Mouse (Mus musculus) small intestine, adult 2 months (tissue): Measurements from ENCODE around the gene Gm17387. TPM values are rescaled to one million over a fixed set of nuclear protein-coding genes. Genes with fewer than 3 reads are reported as not detected.
"Not testable (repeated sequence)": the region's sequence is repeated elsewhere in the genome, so short reads cannot be mapped to it uniquely, and the experiment has no call there.

Source experiments
- H3K27ac ChIP-seq: fragments of 200-500 bp; 2 replicates; pipeline ENCODE4 v1.5.1; 2012; ENCODE audit warnings: low read depth, low read length, control low read depth, inconsistent platforms; ENCODE audit not compliant: insufficient read depth
- H3K27me3 ChIP-seq: fragments of 200-500 bp; 2 replicates; pipeline ENCODE4 v1.6.1; 2012; ENCODE audit warnings: mild to moderate bottlenecking, moderate library complexity, low read length, inconsistent platforms; ENCODE audit not compliant: control insufficient read depth, insufficient read depth
- H3K36me3 ChIP-seq: fragments of 200-500 bp; 2 replicates; pipeline ENCODE4 v1.6.1; 2012; ENCODE audit warnings: mild to moderate bottlenecking, low read length, control low read depth, inconsistent platforms; ENCODE audit not compliant: control insufficient read depth, insufficient read depth
- H3K4me1 ChIP-seq: fragments of 200-500 bp; 2 replicates; pipeline ENCODE4 v1.6.1; 2012; ENCODE audit warnings: low read length, inconsistent platforms, mixed read lengths; ENCODE audit not compliant: control insufficient read depth, insufficient read depth, insufficient read length
- H3K4me3 ChIP-seq: fragments of 200-500 bp; 2 replicates; pipeline ENCODE4 v1.5.1; 2012; ENCODE audit warnings: low read depth, mild to moderate bottlenecking, control low read depth, inconsistent platforms, low read length, moderate library complexity
- CTCF ChIP-seq: fragments of 200-500 bp; IDR thresholded peaks from 2 replicates; pipeline ENCODE4 v1.5.1; 2012; ENCODE audit warnings: low read depth, mild to moderate bottlenecking, control low read depth, inconsistent platforms, low read length, moderate library complexity, mixed read lengths; ENCODE audit not compliant: insufficient replicate concordance, insufficient read length; ENCODE audit errors: extremely low read depth
- POLR2A ChIP-seq: fragments of 200-500 bp; IDR thresholded peaks from 2 replicates; pipeline ENCODE4 v1.6.1; 2012; ENCODE audit warnings: low read depth, mild to moderate bottlenecking, control low read depth, inconsistent platforms, low read length, moderate library complexity
- WGBS: fragments of 180-500 bp; shearing (Covaris S2); methylation state at CpG from one replicate; pipeline ENCODE4 v1.1.7; 2018; 5-methylcytosine and 5-hydroxymethylcytosine counted together
- polyA plus RNA-seq: library from polyadenylated mRNA; depleted of rRNA; stranded (reverse); fragments of >200 nt; gene quantifications from 2 replicates; pipeline ENCODE4 v1.2.3, GENCODE M21; 2012

Gene Gm17387
- polyA plus RNA-seq, 1 experiment: not detected

DNA sequence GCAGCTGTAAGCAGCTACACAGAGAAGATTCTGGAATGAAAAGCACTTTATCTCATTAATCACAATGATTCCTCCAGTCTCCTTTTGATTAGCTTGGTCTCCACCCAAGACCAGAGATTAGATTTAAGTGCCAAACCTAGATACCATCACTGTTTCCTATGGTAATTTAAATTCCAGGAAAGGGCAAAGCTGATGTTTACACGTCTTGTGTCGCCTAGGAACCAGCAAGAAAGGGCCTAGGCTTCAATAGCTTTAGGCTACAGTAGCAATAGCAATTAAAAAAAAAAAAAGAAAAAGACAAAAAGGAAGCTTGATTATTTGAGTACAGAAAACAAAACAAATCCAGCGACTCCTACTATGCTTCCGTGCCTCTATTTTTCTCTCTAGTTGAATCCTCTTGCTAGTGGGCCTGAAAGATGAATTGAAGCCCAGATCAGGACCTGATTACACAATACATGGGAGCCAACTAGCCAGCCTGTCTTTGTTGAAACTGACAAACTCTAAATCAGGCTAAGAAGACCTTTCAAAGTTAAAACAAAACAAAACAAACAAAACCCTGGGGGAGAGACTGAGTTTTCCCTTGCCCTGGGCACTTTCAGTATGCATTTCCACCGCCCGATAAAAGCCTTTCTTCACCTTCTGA is 2.7 kb upstream of the Gm17387 start:
- no peak for TF ChIP-seq CTCF
- H3K36me3 ChIP-seq: no peaks in the 10 kb centered on the region
- WGBS: 30% methylated on average over 6 of the region's 6 CpGs
- H3K27ac ChIP-seq: peak overlapping the region; percentile 55
- H3K27me3 ChIP-seq: no peaks in the 10 kb centered on the region
- H3K4me1 ChIP-seq: no peaks in the 10 kb centered on the region
- no peak overlapping the region for H3K4me3 ChIP-seq

DNA sequence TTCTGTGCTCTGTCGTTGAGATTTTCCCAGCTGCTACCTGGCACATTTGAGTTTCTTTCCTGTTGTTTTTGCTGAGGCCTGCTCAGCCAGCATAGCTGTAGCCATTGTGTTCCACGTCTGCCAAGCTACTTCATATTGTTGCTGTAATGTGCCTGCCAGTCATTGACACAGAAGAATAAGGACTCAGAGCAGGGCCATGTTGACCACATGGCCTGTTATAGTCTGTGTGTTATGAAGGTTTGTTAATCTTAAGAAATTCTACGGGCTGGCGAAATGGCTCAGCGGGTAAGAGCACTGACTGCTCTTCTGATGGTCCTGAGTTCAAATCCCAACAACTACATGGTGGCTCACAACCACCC is 2.2 kb upstream of the Gm17387 start:
- WGBS: 66% methylated on average over 5 of the region's 5 CpGs
- Histone ChIP-seq H3K36me3 (no peaks in the 10 kb centered on the region), H3K4me3 (no peak overlapping the region), H3K4me1 (no peaks in the 10 kb centered on the region), H3K27me3 (no peaks in the 10 kb centered on the region), H3K27ac (peak overlapping the region; percentile 25)
- TF ChIP-seq CTCF (no peak), POLR2A (no peak)

DNA sequence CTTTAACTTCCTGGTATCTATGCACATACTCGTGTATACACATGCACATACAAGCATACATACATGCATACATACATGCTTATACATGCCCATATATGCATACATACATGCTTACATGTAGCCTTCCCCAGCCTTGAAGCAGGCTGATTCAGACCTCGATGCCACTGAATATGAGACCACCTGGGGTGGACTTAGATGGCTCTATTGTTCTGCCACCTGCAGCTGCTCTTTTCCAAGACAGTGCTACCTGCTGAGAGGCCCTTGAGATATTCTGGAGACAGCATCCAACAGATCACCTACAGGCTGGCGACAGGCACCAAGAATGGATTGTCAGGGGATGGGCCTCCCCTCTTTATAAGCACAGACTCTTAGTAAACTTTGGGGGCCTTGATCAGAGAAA is 1.5 kb downstream of the Gm17387 start:
- no peak overlapping the region for H3K4me3 ChIP-seq
- peaks cover 5% of the 10 kb centered on the region; the same call in 1 of the 2 replicates for H3K4me1 ChIP-seq
- WGBS: 66% methylated on average over 3 of the region's 3 CpGs
- TF ChIP-seq POLR2A: no peak
- TF ChIP-seq CTCF: no peak
- H3K27ac ChIP-seq: no peak overlapping the region
- H3K36me3 ChIP-seq: no peaks in the 10 kb centered on the region
- H3K27me3 ChIP-seq: no peaks in the 10 kb centered on the region

DNA sequence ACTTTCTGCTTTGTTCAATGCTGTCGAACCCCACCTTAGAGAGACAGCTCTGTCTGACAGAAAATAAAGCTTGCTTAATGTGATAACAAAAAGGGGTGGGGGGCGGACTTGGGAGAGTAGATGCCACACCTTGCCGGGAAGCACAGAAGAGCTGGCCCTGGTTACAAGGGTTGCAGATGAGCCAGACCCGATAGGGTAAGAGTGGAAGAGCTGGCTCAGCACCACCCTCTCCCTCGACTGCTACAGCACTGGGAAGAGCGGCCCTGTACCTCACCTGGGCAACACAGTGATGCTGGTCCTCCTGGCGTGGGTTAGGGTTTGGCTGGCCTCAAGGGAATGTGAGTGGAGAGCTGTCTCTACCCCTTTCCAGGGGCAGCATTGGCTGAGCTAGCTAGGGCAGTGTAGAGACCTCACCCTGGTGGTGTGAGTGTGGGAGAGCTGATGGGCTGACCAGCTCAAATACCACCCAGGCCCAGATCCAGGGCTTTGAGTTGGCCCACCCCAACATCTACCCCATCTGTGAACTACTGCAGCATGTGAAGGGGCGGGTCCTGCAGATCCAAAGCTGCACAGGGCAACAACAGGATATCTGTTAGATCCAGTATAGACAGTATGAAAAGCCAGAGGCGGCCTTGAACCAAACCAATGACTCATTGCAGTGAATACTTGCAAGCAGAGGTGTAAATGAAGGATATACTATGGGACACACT is 3.7 kb downstream of the Gm17387 start:
- no peak overlapping the region for H3K27ac ChIP-seq
- H3K4me3 ChIP-seq: no peak overlapping the region
- H3K36me3 ChIP-seq: no peaks in the 10 kb centered on the region
- H3K27me3 ChIP-seq: no peaks in the 10 kb centered on the region
- H3K4me1 ChIP-seq: peaks cover 6% of the 10 kb centered on the region; the same call in 1 of the 2 replicates
- 31% methylated on average over 9 of the region's 9 CpGs for WGBS
- TF ChIP-seq CTCF: no peak
- no peak for TF ChIP-seq POLR2A

DNA sequence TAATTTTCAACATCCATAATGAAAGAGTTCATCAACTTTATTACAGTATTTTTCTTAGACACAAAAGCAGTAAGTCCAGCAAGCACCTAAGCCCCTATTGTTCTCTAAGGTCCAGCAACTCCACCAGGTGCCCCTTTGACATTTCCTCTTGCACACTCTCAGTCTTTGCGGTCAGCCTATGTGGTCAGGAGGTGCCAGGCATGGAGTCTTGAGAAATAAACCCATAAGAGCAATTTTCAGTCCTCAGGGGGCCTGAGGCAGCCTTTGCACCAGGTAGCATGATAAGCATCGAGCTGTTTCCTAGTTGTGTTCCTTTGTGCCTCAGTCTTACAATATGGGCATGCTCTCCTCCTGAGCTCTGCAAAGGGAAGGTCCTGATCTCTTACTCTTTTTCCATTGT is 7.7 kb downstream of the Gm17387 start:
- WGBS: 64% methylated on average over 1 of the region's 2 CpGs
- H3K4me3 ChIP-seq, H3K4me1 ChIP-seq, H3K27ac ChIP-seq, H3K36me3 ChIP-seq, H3K27me3 ChIP-seq: not testable (repeated sequence)

GRCm38 (mm10) chr7:141038090-141039032 is 9.4 kb downstream of the Gm17387 start:
- WGBS: 23% methylated on average over 20 of the region's 21 CpGs
- Histone ChIP-seq H3K27ac (peak overlapping the region; percentile 69), H3K36me3 (no peaks in the 10 kb centered on the region), H3K4me1 (peaks cover 5% of the 10 kb centered on the region; the same call in 1 of the 2 replicates), H3K27me3 (no peaks in the 10 kb centered on the region), H3K4me3 (no peak overlapping the region)
- no peak for TF ChIP-seq CTCF
- TF ChIP-seq POLR2A: no peak
